Mouse (Mus musculus) spleen, adult 2 months (tissue): ENCODE data around the gene Scaf1. TPM values are rescaled to one million over a fixed set of nuclear protein-coding genes. Genes with fewer than 3 reads are reported as not detected.

Source experiments
- DNase-seq, 2 experiments: peaks; one replicate each; pipeline versions ENCODE4 v3.0.0 to v3.0.0-alpha.2; 2012 to 2021; ENCODE audit warnings: low spot score in 2 of 2, low read depth in 1 of 2
- H3K27ac ChIP-seq: fragments of 200-500 bp; 2 replicates; pipeline ENCODE4 v1.5.1; 2012; ENCODE audit warnings: low read length, inconsistent platforms; ENCODE audit not compliant: insufficient read depth
- H3K27me3 ChIP-seq: fragments of 200-500 bp; 2 replicates; pipeline ENCODE4 v1.6.1; 2012; ENCODE audit warnings: mild to moderate bottlenecking, moderate library complexity, low read length, inconsistent platforms; ENCODE audit not compliant: control insufficient read depth, insufficient read depth
- H3K36me3 ChIP-seq: fragments of 200-500 bp; 2 replicates; pipeline ENCODE4 v1.6.1; 2012; ENCODE audit warnings: mild to moderate bottlenecking, low read length, inconsistent platforms; ENCODE audit not compliant: control insufficient read depth, insufficient read depth
- H3K4me1 ChIP-seq: fragments of 200-500 bp; 2 replicates; pipeline ENCODE4 v1.6.1; 2011; ENCODE audit warnings: inconsistent platforms; ENCODE audit not compliant: control insufficient read depth, insufficient read depth, insufficient read length
- H3K4me3 ChIP-seq: fragments of 200-500 bp; 2 replicates; pipeline ENCODE4 v1.5.1; 2011; ENCODE audit warnings: mild to moderate bottlenecking, inconsistent platforms; ENCODE audit not compliant: insufficient read depth, insufficient read length; ENCODE audit errors: extremely low read depth
- CTCF ChIP-seq: fragments of 200-500 bp; IDR thresholded peaks from 2 replicates; pipeline ENCODE4 v1.5.1; 2011; ENCODE audit warnings: mild to moderate bottlenecking, inconsistent platforms; ENCODE audit not compliant: insufficient read depth, insufficient read length, insufficient replicate concordance; ENCODE audit errors: extremely low read depth
- POLR2A ChIP-seq: fragments of 200-500 bp; IDR thresholded peaks from 2 replicates; pipeline ENCODE4 v1.6.1; 2011; ENCODE audit warnings: low read depth, low read length, inconsistent platforms
- WGBS: fragments of 180-500 bp; shearing (Covaris S2); methylation state at CpG from one replicate; pipeline ENCODE4 v1.1.7; 2018; 5-methylcytosine and 5-hydroxymethylcytosine counted together
- polyA plus RNA-seq: library from polyadenylated mRNA; depleted of rRNA; stranded (reverse); fragments of >200 nt; gene quantifications from 2 replicates; pipeline ENCODE4 v1.2.3, GENCODE M21; 2012

The Scaf1 gene
- polyA plus RNA-seq, 1 experiment, result 59.0 TPM

GRCm38 (mm10) chr7:45056329-45056971 lies 40.3 kb upstream of the Scaf1 start:
- Histone ChIP-seq H3K4me1 (peaks cover 6% of the 10 kb centered on the region; the same call in 1 of the 2 replicates), H3K27me3 (no peaks in the 10 kb centered on the region), H3K4me3 (no peak overlapping the region), H3K36me3 (no peaks in the 10 kb centered on the region), H3K27ac (no peak overlapping the region)
- 93% methylated on average over 14 of the region's 14 CpGs for WGBS
- no peak for DNase-seq
- TF ChIP-seq CTCF, result no peak
- TF ChIP-seq POLR2A, result no peak

GRCm38 (mm10) chr7:45053931-45054510 lies 37.9 kb upstream of the Scaf1 start:
- 1% methylated on average over 32 of the region's 33 CpGs for WGBS
- peaks cover 6% of the 10 kb centered on the region; the same call in 1 of the 2 replicates for H3K4me1 ChIP-seq
- H3K36me3 ChIP-seq, result peaks cover 15% of the 10 kb centered on the region
- H3K27ac ChIP-seq, result peak overlapping the region; percentile 85
- peak; percentile 95 for DNase-seq
- peak overlapping the region; percentile 92 for H3K4me3 ChIP-seq
- TF ChIP-seq CTCF, result no peak
- peak; percentile 75 for TF ChIP-seq POLR2A
- no peaks in the 10 kb centered on the region for H3K27me3 ChIP-seq

DNA sequence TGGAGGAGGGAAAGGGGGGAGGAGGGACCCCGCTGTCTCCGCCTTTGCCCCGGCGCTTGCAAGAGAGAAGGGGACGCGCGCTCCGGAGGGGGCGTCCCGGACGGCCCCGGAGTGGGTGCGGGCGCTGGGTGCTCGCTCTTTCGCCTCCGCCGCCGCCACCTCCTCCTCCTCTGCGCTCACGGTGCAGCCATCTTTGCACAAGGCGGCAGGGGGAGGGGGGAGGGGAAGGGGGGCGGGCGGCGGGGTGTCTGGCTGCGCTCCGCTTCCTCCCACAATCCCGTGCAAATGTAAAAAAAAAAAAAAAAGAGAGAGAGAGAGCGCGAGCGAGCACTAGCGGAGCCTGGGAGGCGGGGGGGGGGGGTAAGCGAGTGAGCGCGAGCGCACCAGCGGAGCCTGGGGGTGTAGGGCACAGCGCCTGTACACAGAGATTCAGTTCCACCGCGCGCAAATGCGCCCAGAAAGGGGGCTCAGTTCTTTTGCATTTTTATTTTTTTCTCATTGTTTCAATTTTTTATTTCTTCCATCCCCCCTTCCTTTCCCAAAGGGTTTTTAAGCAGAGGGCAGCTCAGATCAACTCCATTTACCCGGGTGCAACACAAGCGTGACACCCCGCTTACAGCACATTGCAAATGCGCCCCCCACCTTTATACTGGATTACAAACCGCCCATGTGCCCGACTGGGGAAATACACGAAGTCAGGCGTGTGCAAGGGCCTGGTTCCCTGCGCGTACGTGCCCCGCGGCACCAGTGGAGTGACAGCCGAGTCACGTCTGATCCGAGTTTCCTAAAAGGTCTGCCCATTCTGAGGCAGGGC lies 37.2 kb upstream of the Scaf1 start:
- Histone ChIP-seq H3K27me3 (no peaks in the 10 kb centered on the region), H3K27ac (peak overlapping the region; percentile 95), H3K4me1 (peaks cover 6% of the 10 kb centered on the region; the same call in 1 of the 2 replicates), H3K36me3 (peaks cover 20% of the 10 kb centered on the region), H3K4me3 (peak overlapping the region; percentile 92)
- DNase-seq, result peak; percentile 62 to 77
- TF ChIP-seq POLR2A (no peak; the same call in 1 of the 2 replicates), CTCF (no peak)
- under 1% methylated on average over 46 of the region's 59 CpGs for WGBS

DNA sequence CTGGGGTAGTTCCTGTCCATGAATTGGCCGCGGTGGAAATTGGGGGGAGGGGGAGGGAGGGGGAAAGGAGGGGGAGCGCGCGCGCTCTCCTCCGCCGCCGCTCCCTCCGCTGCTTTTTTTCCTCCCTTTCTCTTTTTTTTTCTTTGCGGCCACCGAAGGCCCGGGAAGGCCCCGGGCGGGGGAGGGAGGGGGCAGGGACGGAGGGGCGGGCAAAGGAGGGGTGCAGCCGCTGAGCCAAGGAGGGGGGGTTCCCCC lies 36.6 kb upstream of the Scaf1 start, which contains the start of gene Prr12:
Gene Prr12 (minus strand): TSS at position 20 of the 255 bp plus-strand sequence.
- TF ChIP-seq CTCF, result no peak
- no peak for TF ChIP-seq POLR2A
- H3K4me3 ChIP-seq, result peak within 1 kb of the TSS; percentile 92
- H3K27ac ChIP-seq, result peak within 1 kb of the TSS; percentile 95
- no peak for DNase-seq
- H3K27me3 ChIP-seq, result no peaks in the 10 kb centered on the region
- peaks cover 6% of the 10 kb centered on the region; the same call in 1 of the 2 replicates for H3K4me1 ChIP-seq
- H3K36me3 ChIP-seq, result peaks cover 25% of the 10 kb centered on the region
- 1% methylated on average over 14 of the region's 18 CpGs for WGBS

GRCm38 (mm10) chr7:45052181-45052861 lies 36.2 kb upstream of the Scaf1 start:
- WGBS, result 1% methylated on average over 38 of the region's 38 CpGs
- Histone ChIP-seq H3K27me3 (no peaks in the 10 kb centered on the region), H3K36me3 (peaks cover 30% of the 10 kb centered on the region), H3K27ac (peak overlapping the region; percentile 85), H3K4me3 (peak overlapping the region; percentile 92), H3K4me1 (peaks cover 6% of the 10 kb centered on the region; the same call in 1 of the 2 replicates)
- peak in 1 of 2 experiments; percentile 30 for DNase-seq
- no peak for TF ChIP-seq POLR2A
- no peak for TF ChIP-seq CTCF

GRCm38 (mm10) chr7:45051601-45051974 lies 35.4 kb upstream of the Scaf1 start:
- TF ChIP-seq POLR2A (no peak), CTCF (no peak)
- WGBS, result 34% methylated on average over 13 of the region's 13 CpGs
- peak overlapping the region; percentile 92 for H3K4me3 ChIP-seq
- H3K27ac ChIP-seq, result peak overlapping the region; percentile 85; the same call in 1 of the 2 replicates
- no peak for DNase-seq
- H3K36me3 ChIP-seq, result peaks cover 37% of the 10 kb centered on the region
- no peaks in the 10 kb centered on the region for H3K27me3 ChIP-seq
- peaks cover 6% of the 10 kb centered on the region; the same call in 1 of the 2 replicates for H3K4me1 ChIP-seq
